Mouse (Mus musculus) lung, embryonic 14.5 days (tissue): Measurements from ENCODE around the gene Tspan4. TPM values are rescaled to one million over a fixed set of nuclear protein-coding genes. Genes with fewer than 3 reads are reported as not detected.
A peak's percentile ranks its signal among the peaks of the same experiment; 100 is the strongest.

Experiments used
- ATAC-seq: fragments of 200-750 bp; cut with Nextera tagmentation; 2 replicates; pipeline ENCODE4 v1.8.0; 2017; ENCODE audit warnings: mild to moderate bottlenecking, moderate TSS enrichment, moderate library complexity; ENCODE audit not compliant: insufficient read depth
- DNase-seq: peaks from one replicate; pipeline ENCODE4 v3.0.0-alpha.2; 2015
- H3K27ac ChIP-seq: fragments of 300-500 bp; sonication (generic); 2 replicates; pipeline ENCODE4 v1.5.1; 2014; ENCODE audit warnings: low read depth, mild to moderate bottlenecking, moderate library complexity
- H3K27me3 ChIP-seq: fragments of 300-500 bp; sonication (generic); 2 replicates; pipeline ENCODE4 v1.6.1; 2014; ENCODE audit warnings: low read length, control low read depth; ENCODE audit not compliant: insufficient read depth
- H3K36me3 ChIP-seq: fragments of 300-500 bp; sonication (generic); 2 replicates; pipeline ENCODE4 v1.6.1; 2014; ENCODE audit warnings: control low read depth; ENCODE audit not compliant: insufficient read depth
- H3K4me1 ChIP-seq: fragments of 300-500 bp; sonication (generic); 2 replicates; pipeline ENCODE4 v1.6.1; 2014; ENCODE audit warnings: antibody characterized with exemption, control low read depth; ENCODE audit not compliant: insufficient read depth
- H3K4me2 ChIP-seq: fragments of 300-500 bp; sonication (generic); 2 replicates; pipeline ENCODE4 v1.6.1; 2014; ENCODE audit warnings: mild to moderate bottlenecking
- H3K4me3 ChIP-seq: fragments of 300-500 bp; sonication (generic); 2 replicates; pipeline ENCODE4 v1.5.1; 2014; ENCODE audit warnings: low read depth, low read length
- H3K9ac ChIP-seq: fragments of 300-500 bp; sonication (generic); 2 replicates; pipeline ENCODE4 v1.6.1; 2014
- H3K9me3 ChIP-seq: fragments of 300-500 bp; sonication (generic); 2 replicates; pipeline ENCODE4 v1.6.1; 2016; ENCODE audit warnings: low read depth, low read length, control low read depth
- CTCF ChIP-seq: IDR thresholded peaks from 2 replicates; pipeline ENCODE4 v1.5.1; 2016; ENCODE audit warnings: antibody characterized with exemption, low read depth
- WGBS: fragments of 180-500 bp; shearing (Covaris S2); extraction: QIAGEN DNeasy Blood & Tissue Kit; methylation state at CpG from one replicate; pipeline ENCODE4 v1.1.7; 2014; 5-methylcytosine and 5-hydroxymethylcytosine counted together
- polyA plus RNA-seq: library from polyadenylated mRNA; unstranded; fragments of >200 nt; fragmentation: Nextera tagmentation; extraction: Ambion mirVana; gene quantifications from 2 replicates; pipeline ENCODE4 v1.2.1, GENCODE M21; 2014

The Tspan4 gene
- polyA plus RNA-seq, 1 experiment from 2014 or later = 100.0 TPM

DNA sequence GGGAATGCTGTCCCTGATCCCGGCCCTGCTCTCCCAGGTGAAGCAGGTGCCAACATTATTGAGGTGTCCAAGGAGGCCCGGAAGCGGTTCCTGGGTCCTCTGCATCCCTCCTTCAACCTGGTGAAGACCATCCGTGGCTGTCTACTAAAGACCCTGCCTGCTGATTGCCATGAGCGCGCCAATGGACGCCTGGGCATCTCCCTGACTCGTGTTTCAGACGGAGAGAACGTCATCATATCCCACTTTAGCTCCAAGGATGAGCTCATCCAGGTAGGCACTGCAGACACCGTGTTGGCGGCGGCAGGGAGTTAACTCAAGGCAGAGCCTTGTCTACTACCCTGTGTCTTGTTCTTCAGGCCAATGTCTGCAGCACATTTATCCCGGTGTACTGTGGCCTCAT is 17.8 kb upstream of the Tspan4 start:
- DNase-seq = no peak
- WGBS = 89% methylated on average over 14 of the region's 14 CpGs
- no peak for ATAC-seq
- Histone ChIP-seq H3K9ac (no peak overlapping the region), H3K27me3 (peaks cover 22% of the 10 kb centered on the region), H3K4me2 (no peak overlapping the region), H3K27ac (no peak overlapping the region), H3K9me3 (no peaks in the 10 kb centered on the region), H3K4me3 (no peak overlapping the region), H3K4me1 (peaks cover 8% of the 10 kb centered on the region; the same call in 1 of the 2 replicates), H3K36me3 (peaks cover 12% of the 10 kb centered on the region; the same call in 1 of the 2 replicates)
- no peak for TF ChIP-seq CTCF

DNA sequence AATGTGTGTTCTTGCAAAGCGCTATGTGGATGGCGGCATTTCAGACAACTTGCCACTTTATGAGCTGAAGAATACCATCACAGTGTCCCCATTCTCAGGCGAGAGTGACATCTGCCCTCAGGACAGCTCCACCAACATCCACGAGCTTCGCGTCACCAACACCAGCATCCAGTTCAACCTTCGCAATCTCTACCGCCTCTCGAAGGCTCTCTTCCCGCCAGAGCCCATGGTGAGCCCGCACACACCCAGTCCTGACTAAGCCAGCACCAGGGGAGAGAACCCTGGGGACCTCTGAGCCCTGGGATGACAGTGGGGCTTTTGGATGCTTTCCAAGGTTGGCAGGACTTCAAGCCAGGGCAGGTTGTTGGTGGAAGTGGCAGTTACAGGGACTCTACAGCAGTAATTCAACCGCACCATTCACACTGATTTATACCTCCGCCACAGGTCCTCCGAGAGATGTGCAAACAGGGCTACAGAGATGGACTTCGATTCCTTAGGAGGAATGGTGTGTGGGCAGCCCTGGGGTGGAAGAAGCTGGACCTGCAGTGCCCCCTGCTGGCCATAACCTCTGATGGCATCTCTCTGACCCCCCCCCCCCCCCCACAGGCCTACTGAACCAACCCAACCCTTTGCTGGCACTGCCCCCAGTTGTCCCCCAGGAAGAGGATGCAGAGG is 16.9 kb upstream of the Tspan4 start:
- no peak overlapping the region for H3K27ac ChIP-seq
- peak; percentile 67 for TF ChIP-seq CTCF
- 72% methylated on average over 15 of the region's 15 CpGs for WGBS
- H3K4me1 ChIP-seq = peaks cover 8% of the 10 kb centered on the region; the same call in 1 of the 2 replicates
- no peak overlapping the region for H3K4me3 ChIP-seq
- peaks cover 11% of the 10 kb centered on the region; the same call in 1 of the 2 replicates for H3K36me3 ChIP-seq
- no peak for ATAC-seq
- no peak overlapping the region for H3K9ac ChIP-seq
- peak; percentile 57 for DNase-seq
- peaks cover 31% of the 10 kb centered on the region for H3K27me3 ChIP-seq
- H3K4me2 ChIP-seq = no peak overlapping the region
- H3K9me3 ChIP-seq = no peaks in the 10 kb centered on the region

DNA sequence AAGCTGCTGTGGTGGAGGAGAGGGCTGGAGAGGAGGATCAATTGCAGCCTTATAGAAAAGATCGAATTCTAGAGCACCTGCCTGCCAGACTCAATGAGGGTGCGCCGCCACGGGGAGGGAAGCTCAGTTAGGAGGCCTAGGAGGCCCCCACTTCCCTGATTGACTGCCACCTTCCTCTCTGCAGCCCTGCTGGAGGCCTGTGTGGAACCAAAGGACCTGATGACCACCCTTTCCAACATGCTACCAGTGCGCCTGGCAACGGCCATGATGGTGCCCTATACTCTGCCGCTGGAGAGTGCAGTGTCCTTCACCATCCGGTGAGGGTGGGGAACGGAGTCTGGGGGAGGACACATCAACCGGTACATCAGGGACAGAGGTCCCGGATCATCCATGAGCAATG is 16.4 kb upstream of the Tspan4 start:
- H3K4me1 ChIP-seq = peaks cover 8% of the 10 kb centered on the region; the same call in 1 of the 2 replicates
- 92% methylated on average over 11 of the region's 11 CpGs for WGBS

DNA sequence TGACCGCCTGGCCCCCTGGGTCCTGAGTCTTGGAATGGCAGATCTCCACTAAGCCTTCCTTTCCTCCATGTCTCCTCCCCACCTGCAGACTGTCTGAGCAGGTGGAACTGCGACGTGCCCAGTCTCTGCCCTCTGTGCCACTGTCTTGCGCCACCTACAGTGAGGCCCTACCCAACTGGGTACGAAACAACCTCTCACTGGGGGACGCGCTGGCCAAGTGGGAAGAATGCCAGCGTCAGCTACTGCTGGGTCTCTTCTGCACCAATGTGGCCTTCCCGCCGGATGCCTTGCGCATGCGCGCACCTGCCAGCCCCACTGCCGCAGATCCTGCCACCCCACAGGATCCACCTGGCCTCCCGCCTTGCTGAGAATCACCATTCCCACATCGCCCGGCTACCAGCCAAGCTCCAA is 15.7 kb upstream of the Tspan4 start:
- 87% methylated on average over 17 of the region's 17 CpGs for WGBS
- H3K27me3 ChIP-seq = peaks cover 43% of the 10 kb centered on the region

More for the DNA sequence above, 16.4 kb upstream of the Tspan4 start:
- ATAC-seq = no peak
- Histone ChIP-seq H3K9ac (no peak overlapping the region), H3K9me3 (no peaks in the 10 kb centered on the region), H3K36me3 (peaks cover 11% of the 10 kb centered on the region; the same call in 1 of the 2 replicates), H3K4me3 (no peak overlapping the region), H3K27ac (no peak overlapping the region), H3K27me3 (peaks cover 36% of the 10 kb centered on the region), H3K4me2 (no peak overlapping the region)
- DNase-seq = no peak
- TF ChIP-seq CTCF = no peak

DNA sequence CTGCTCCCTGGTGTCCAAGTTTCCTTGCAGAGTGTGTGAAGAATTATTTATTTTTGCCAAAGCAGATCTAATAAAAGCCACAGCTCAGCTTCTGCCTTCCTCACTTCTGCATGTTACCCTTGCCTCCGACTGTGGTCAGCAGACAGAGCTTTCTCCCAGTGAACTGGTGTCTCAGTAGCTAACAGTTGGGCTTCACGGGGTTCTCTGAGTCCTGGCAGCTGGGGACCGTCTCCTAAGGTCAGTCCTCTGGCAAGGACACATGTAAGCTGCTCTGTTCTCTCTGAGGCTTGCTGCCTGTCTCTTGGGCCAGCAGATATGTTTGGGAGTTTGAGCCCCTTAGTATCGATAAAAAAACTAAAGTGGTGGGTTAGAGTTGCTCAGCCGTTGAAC is 15.0 kb upstream of the Tspan4 start:
- Histone ChIP-seq H3K9ac (no peak overlapping the region), H3K4me2 (no peak overlapping the region), H3K4me1 (peaks cover 14% of the 10 kb centered on the region), H3K9me3 (no peaks in the 10 kb centered on the region), H3K27me3 (peaks cover 49% of the 10 kb centered on the region), H3K4me3 (no peak overlapping the region), H3K36me3 (peaks cover 11% of the 10 kb centered on the region; the same call in 1 of the 2 replicates), H3K27ac (no peak overlapping the region)
- no peak for ATAC-seq
- DNase-seq = no peak
- 32% methylated on average over 5 of the region's 5 CpGs for WGBS
- no peak for TF ChIP-seq CTCF

More for the DNA sequence above, 15.7 kb upstream of the Tspan4 start:
- TF ChIP-seq CTCF = no peak
- no peak for ATAC-seq
- H3K4me1 ChIP-seq = peaks cover 8% of the 10 kb centered on the region; the same call in 1 of the 2 replicates
- DNase-seq = no peak
- no peak overlapping the region for H3K4me2 ChIP-seq
- H3K36me3 ChIP-seq = peaks cover 11% of the 10 kb centered on the region; the same call in 1 of the 2 replicates
- H3K9ac ChIP-seq = no peak overlapping the region
- no peak overlapping the region for H3K27ac ChIP-seq
- H3K9me3 ChIP-seq = no peaks in the 10 kb centered on the region
- no peak overlapping the region for H3K4me3 ChIP-seq

DNA sequence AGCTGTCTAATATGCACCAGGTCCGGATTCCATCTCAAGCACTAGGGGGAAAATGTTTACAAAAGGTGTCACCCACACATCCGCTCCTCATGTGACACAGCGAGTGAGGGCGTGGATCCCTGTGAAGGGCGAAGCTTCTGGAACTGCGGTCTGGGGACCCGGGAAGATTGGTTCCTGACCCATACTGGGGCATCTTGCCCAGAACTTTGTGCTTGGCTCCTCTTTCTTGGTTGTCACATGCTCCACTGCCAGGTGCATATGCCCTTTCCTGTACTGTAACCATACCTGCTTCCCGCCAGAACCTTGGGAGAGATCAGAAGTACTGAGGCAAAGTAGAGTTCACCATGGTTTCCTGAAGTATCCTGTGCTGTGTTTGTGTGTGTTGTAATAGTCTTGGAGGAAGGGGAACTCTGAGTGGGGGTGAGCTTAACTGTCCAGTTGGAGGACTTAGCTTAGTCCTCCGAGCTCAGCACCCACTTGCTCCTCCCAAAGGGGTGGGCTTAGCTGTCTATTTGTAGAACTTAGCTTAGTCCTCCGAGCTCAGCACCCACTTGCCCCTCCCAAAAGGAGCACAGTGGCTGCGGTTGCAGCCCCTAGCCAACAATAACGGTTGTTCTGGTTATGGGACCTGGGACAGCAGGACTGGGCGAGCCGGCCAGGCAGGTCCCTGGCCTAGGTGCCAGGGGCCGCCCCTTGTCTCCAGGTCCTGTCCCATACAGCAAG is 14.5 kb upstream of the Tspan4 start, which contains the start of gene Cracr2b:
Cracr2b (plus strand) TSS at position 704 of the 723 bp plus-strand sequence.
- H3K9ac ChIP-seq = peak within 1 kb of the TSS; percentile 58
- no peaks in the 10 kb centered on the region for H3K9me3 ChIP-seq
- peak within 1 kb of the TSS; percentile 45 for H3K4me3 ChIP-seq
- no peak for DNase-seq
- peak within 1 kb of the TSS; percentile 76 for H3K4me2 ChIP-seq
- 0 out of 2 replicates have a peak within 1 kb of the TSS, but pooled peaks have one; percentile 18 for H3K27ac ChIP-seq
- TF ChIP-seq CTCF = no peak
- 42% methylated on average over 15 of the region's 15 CpGs for WGBS
- no peak for ATAC-seq
- peaks cover 13% of the 10 kb centered on the region for H3K4me1 ChIP-seq
- H3K36me3 ChIP-seq = peaks cover 11% of the 10 kb centered on the region; the same call in 1 of the 2 replicates
- peaks cover 55% of the 10 kb centered on the region for H3K27me3 ChIP-seq
